Mouse (Mus musculus): ENCODE measurements around the gene Cdc42se1.

GRCm38 (mm10) chr3:95280747-95281146, 52.2 kb downstream of the Cdc42se1 start:
- TF ChIP-seq EP300 (IDR thresholded peaks at IDR 0.05; ENCODE audit: insufficient read depth, low read depth, low read length) (no peak), CTCF (IDR thresholded peaks at IDR 0.05) (no peak), POLR2A (IDR thresholded peaks at IDR 0.05; ENCODE audit: insufficient read depth, low read depth, low read length) (no peak)
